Mouse (Mus musculus) midbrain, embryonic 11.5 days (tissue): ENCODE measurements around the gene Ptf1a. TPM values are rescaled to one million over a fixed set of nuclear protein-coding genes. Genes with fewer than 3 reads are reported as not detected.

ENCODE experiments used
- polyA plus RNA-seq: library from polyadenylated mRNA; unstranded; fragments of >200 nt; fragmentation: Nextera tagmentation; extraction: Ambion mirVana; gene quantifications from 2 replicates; pipeline ENCODE4 v1.2.1, GENCODE M21; 2014

The Ptf1a gene
- polyA plus RNA-seq, 1 experiment from 2014 or later = 0.36 TPM

Other genes with a start within 250 kb of the Ptf1a start
- gene Armc3, start 246.4 kb upstream of the Ptf1a start, polyA plus RNA-seq = 0.25 and 0.50 TPM in 2 replicates
- 11.2 and 12.8 TPM in 2 replicates for gene Msrb2, start 74.2 kb upstream of the Ptf1a start, polyA plus RNA-seq
- not detected in 2 replicates for gene 4921504E06Rik, start 108.3 kb downstream of the Ptf1a start, polyA plus RNA-seq
- 0.93 and 1.4 TPM in 2 replicates for gene Otud1, start 212.1 kb downstream of the Ptf1a start, polyA plus RNA-seq